Mouse (Mus musculus) ovary, postnatal 14 days (tissue): ENCODE measurements around the gene Sema3g.

Experiments used
- DNase-seq: peaks from one replicate; pipeline ENCODE4 v3.0.0; 2022; ENCODE audit warnings: low spot score

Sema3g gene

DNA sequence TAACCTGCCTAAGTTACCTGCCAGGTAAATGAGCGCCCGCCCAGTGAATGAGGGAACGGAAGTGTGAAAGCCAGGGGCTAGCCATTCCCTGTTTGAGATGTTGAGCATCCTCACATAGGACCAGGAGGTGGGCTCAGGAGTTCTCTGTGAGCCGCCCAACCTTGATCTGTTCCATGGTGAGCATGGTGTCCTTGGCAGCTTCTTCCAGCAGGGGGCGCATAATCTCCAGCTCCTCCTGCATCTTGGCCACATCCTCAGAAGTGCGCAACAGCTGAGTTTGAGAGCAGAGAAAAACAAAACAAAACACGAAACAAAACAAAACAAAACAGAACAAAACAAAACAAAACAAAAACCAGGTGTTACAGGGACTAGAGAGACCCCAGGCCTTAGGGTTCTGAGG is 54.5 kb downstream of the Sema3g start:
- DNase-seq: peak; percentile 82
